Mouse (Mus musculus) CH12.LX (cell line): ENCODE data around the gene Pigm. TPM values are rescaled to one million over a fixed set of nuclear protein-coding genes. Genes with fewer than 3 reads are reported as not detected.

Source experiments
- DNase-seq: peaks from one replicate; pipeline ENCODE4 v3.0.0-alpha.2; 2013; ENCODE audit errors: extremely low read depth
- H3K27ac ChIP-seq: 2 replicates; pipeline ENCODE4 v1.5.1; 2012; ENCODE audit warnings: low read depth, mild to moderate bottlenecking, control low read depth, moderate library complexity; ENCODE audit not compliant: insufficient read depth
- H3K27me3 ChIP-seq: replicated peaks from 2 replicates; pipeline ENCODE3; 2012; ENCODE audit warnings: inconsistent platforms
- H3K36me3 ChIP-seq, 2 experiments: replicated peaks in 1 of 2; 2 replicates each; pipeline versions ENCODE3 to v1.6.1; 2012; ENCODE audit warnings: inconsistent platforms in 1 of 2, low read length in 1 of 2, mild to moderate bottlenecking in 1 of 2, mixed read lengths in 1 of 2, moderate library complexity in 1 of 2; ENCODE audit not compliant: control insufficient read depth in 1 of 2, insufficient read depth in 1 of 2
- H3K4me1 ChIP-seq, 2 experiments: 2 replicates each; pipeline ENCODE4 v1.6.1; 2012; ENCODE audit warnings: inconsistent platforms in 1 of 2, moderate library complexity in 1 of 2; ENCODE audit not compliant: insufficient read depth in 2 of 2, control insufficient read depth in 1 of 2
- H3K4me2 ChIP-seq: 2 replicates; pipeline ENCODE4 v1.6.1; 2012; ENCODE audit warnings: low read depth, mild to moderate bottlenecking, control low read depth; ENCODE audit not compliant: poor library complexity, insufficient read depth, severe bottlenecking
- H3K4me3 ChIP-seq, 3 experiments: fragments of 150-350 bp in 1 of 3; sonication (generic) in 1 of 3; replicated peaks in 1 of 3; 2 replicates each; pipeline versions ENCODE3 to v1.5.1; 2011 to 2012; ENCODE audit warnings: low read depth in 2 of 3, low read length in 2 of 3, mild to moderate bottlenecking in 2 of 3, moderate library complexity in 2 of 3, control low read depth in 1 of 3, improper control_type of control experiment in 1 of 3, inconsistent platforms in 1 of 3, mixed read lengths in 1 of 3; ENCODE audit not compliant: poor library complexity in 1 of 3
- H3K79me2 ChIP-seq: replicated peaks from 2 replicates; pipeline ENCODE4 v1.6.1; 2012; ENCODE audit warnings: mild to moderate bottlenecking, moderate library complexity; ENCODE audit not compliant: control insufficient read depth, poor library complexity, insufficient read depth, severe bottlenecking; ENCODE audit errors: extremely low read depth
- H3K9ac ChIP-seq: 2 replicates; pipeline ENCODE4 v1.6.1; 2012; ENCODE audit warnings: low read depth, mild to moderate bottlenecking, control low read depth, moderate library complexity; ENCODE audit not compliant: insufficient read depth
- H3K9me3 ChIP-seq: replicated peaks from 2 replicates; pipeline ENCODE3; 2012; ENCODE audit warnings: low read length, inconsistent platforms, mixed read lengths
- BHLHE40 ChIP-seq: IDR thresholded peaks from 2 replicates; pipeline ENCODE4 v1.6.1; 2011; ENCODE audit warnings: mild to moderate bottlenecking, low read depth, low read length, improper control_type of control experiment
- CHD1 ChIP-seq: IDR thresholded peaks from 2 replicates; pipeline ENCODE4 v1.6.1; 2012; ENCODE audit warnings: low read depth, low read length, improper control_type of control experiment, inconsistent platforms
- CHD2 ChIP-seq: IDR thresholded peaks from 2 replicates; pipeline ENCODE4 v1.6.1; 2011; ENCODE audit warnings: low read length, improper control_type of control experiment
- CTCF ChIP-seq, 2 experiments: IDR thresholded peaks in 1 of 2; conservative IDR thresholded peaks in 1 of 2; 2 replicates each; pipeline ENCODE4 v1.5.1; 2011 to 2012; ENCODE audit warnings: low read depth in 2 of 2, low read length in 2 of 2, improper control_type of control experiment in 1 of 2, inconsistent platforms in 1 of 2, mild to moderate bottlenecking in 1 of 2, moderate library complexity in 1 of 2
- E2F4 ChIP-seq: IDR thresholded peaks from 2 replicates; pipeline ENCODE4 v1.6.1; 2011; ENCODE audit warnings: low read depth, low read length, improper control_type of control experiment; ENCODE audit not compliant: insufficient replicate concordance
- ELF1 ChIP-seq: IDR thresholded peaks from 2 replicates; pipeline ENCODE4 v1.6.1; 2014; ENCODE audit warnings: low read depth, mild to moderate bottlenecking, inconsistent platforms, low read length, improper control_type of control experiment
- EP300 ChIP-seq: IDR thresholded peaks from 2 replicates; pipeline ENCODE4 v1.6.1; 2011; ENCODE audit warnings: low read length, improper control_type of control experiment
- ETS1 ChIP-seq: conservative IDR thresholded peaks from 2 replicates; pipeline ENCODE4 v1.6.1; 2012; ENCODE audit warnings: low read depth, mild to moderate bottlenecking, inconsistent platforms, low read length, improper control_type of control experiment, moderate library complexity
- GABPA ChIP-seq: IDR thresholded peaks from 2 replicates; pipeline ENCODE4 v1.6.1; 2012; ENCODE audit warnings: low read depth, low read length, improper control_type of control experiment, inconsistent platforms; ENCODE audit not compliant: insufficient replicate concordance
- HCFC1 ChIP-seq: IDR thresholded peaks from 2 replicates; pipeline ENCODE4 v1.6.1; 2012; ENCODE audit warnings: low read depth, mild to moderate bottlenecking, inconsistent platforms, low read length, improper control_type of control experiment
- IRF4 ChIP-seq: IDR thresholded peaks from 2 replicates; pipeline ENCODE4 v1.6.1; 2014; ENCODE audit warnings: low read depth, mild to moderate bottlenecking, inconsistent platforms, low read length, improper control_type of control experiment
- JUN ChIP-seq: IDR thresholded peaks from 2 replicates; pipeline ENCODE4 v1.6.1; 2011; ENCODE audit warnings: low read depth, mild to moderate bottlenecking, low read length, improper control_type of control experiment, moderate library complexity; ENCODE audit not compliant: insufficient read depth
- JUND ChIP-seq: conservative IDR thresholded peaks from 2 replicates; pipeline ENCODE4 v1.6.1; 2011; ENCODE audit warnings: low read depth, low read length, improper control_type of control experiment
- KAT2A ChIP-seq: IDR thresholded peaks from 2 replicates; pipeline ENCODE4 v1.6.1; 2012; ENCODE audit warnings: low read length, improper control_type of control experiment, inconsistent platforms; ENCODE audit not compliant: insufficient replicate concordance
- MAFK ChIP-seq: IDR thresholded peaks from 2 replicates; pipeline ENCODE4 v1.6.1; 2011; ENCODE audit warnings: low read length, improper control_type of control experiment; ENCODE audit not compliant: insufficient replicate concordance
- MAX ChIP-seq: IDR thresholded peaks from 2 replicates; pipeline ENCODE4 v1.6.1; 2011; ENCODE audit warnings: low read length, improper control_type of control experiment
- MAZ ChIP-seq: IDR thresholded peaks from 2 replicates; pipeline ENCODE4 v1.6.1; 2012; ENCODE audit warnings: low read depth, mild to moderate bottlenecking, inconsistent platforms, low read length, improper control_type of control experiment, moderate library complexity
- MEF2A ChIP-seq: IDR thresholded peaks from 2 replicates; pipeline ENCODE4 v1.6.1; 2014; ENCODE audit warnings: low read depth, mild to moderate bottlenecking, inconsistent platforms, low read length, improper control_type of control experiment, borderline replicate concordance
- MXI1 ChIP-seq: IDR thresholded peaks from 2 replicates; pipeline ENCODE4 v1.6.1; 2011; ENCODE audit warnings: mild to moderate bottlenecking, low read depth, low read length, improper control_type of control experiment
- MYC ChIP-seq: IDR thresholded peaks from 2 replicates; pipeline ENCODE4 v1.6.1; 2011; ENCODE audit warnings: low read depth, mild to moderate bottlenecking, improper control_type of control experiment, low read length
- NELFE ChIP-seq: IDR thresholded peaks from 2 replicates; pipeline ENCODE4 v1.6.1; 2011; ENCODE audit warnings: low read depth, low read length, improper control_type of control experiment
- NRF1 ChIP-seq: IDR thresholded peaks from 2 replicates; pipeline ENCODE4 v1.6.1; 2014; ENCODE audit warnings: low read depth, mild to moderate bottlenecking, inconsistent platforms, low read length, improper control_type of control experiment, moderate library complexity
- PAX5 ChIP-seq: IDR thresholded peaks from 2 replicates; pipeline ENCODE4 v1.6.1; 2012; ENCODE audit warnings: low read length, inconsistent platforms, mixed read lengths
- POLR2A ChIP-seq: IDR thresholded peaks from 2 replicates; pipeline ENCODE4 v1.6.1; 2011; ENCODE audit warnings: low read depth, mild to moderate bottlenecking, improper control_type of control experiment, low read length
- POLR2AphosphoS2 ChIP-seq: IDR thresholded peaks from 2 replicates; pipeline ENCODE4 v1.6.1; 2011; ENCODE audit warnings: low read depth, low read length, improper control_type of control experiment
- RAD21 ChIP-seq: IDR thresholded peaks from 2 replicates; pipeline ENCODE4 v1.6.1; 2011; ENCODE audit warnings: low read depth, mild to moderate bottlenecking, low read length, improper control_type of control experiment, moderate library complexity
- RCOR1 ChIP-seq: conservative IDR thresholded peaks from 2 replicates; pipeline ENCODE4 v1.6.1; 2012; ENCODE audit warnings: low read depth, mild to moderate bottlenecking, inconsistent platforms, low read length, improper control_type of control experiment
- SIN3A ChIP-seq: IDR thresholded peaks from 2 replicates; pipeline ENCODE4 v1.6.1; 2012; ENCODE audit warnings: low read length, improper control_type of control experiment, inconsistent platforms
- SMC3 ChIP-seq: IDR thresholded peaks from 2 replicates; pipeline ENCODE4 v1.6.1; 2011; ENCODE audit warnings: low read depth, low read length, improper control_type of control experiment
- TBP ChIP-seq: conservative IDR thresholded peaks from 2 replicates; pipeline ENCODE4 v1.6.1; 2011; ENCODE audit warnings: low read depth, low read length, improper control_type of control experiment
- TCF12 ChIP-seq: IDR thresholded peaks from 2 replicates; pipeline ENCODE4 v1.6.1; 2014; ENCODE audit warnings: low read depth, mild to moderate bottlenecking, inconsistent platforms, low read length, improper control_type of control experiment
- UBTF ChIP-seq: IDR thresholded peaks from 2 replicates; pipeline ENCODE4 v1.6.1; 2012; ENCODE audit warnings: low read depth, mild to moderate bottlenecking, inconsistent platforms, low read length, improper control_type of control experiment, moderate library complexity
- USF1 ChIP-seq: IDR thresholded peaks from 2 replicates; pipeline ENCODE4 v1.6.1; 2014; ENCODE audit warnings: low read depth, mild to moderate bottlenecking, inconsistent platforms, low read length, improper control_type of control experiment
- USF2 ChIP-seq: conservative IDR thresholded peaks from 2 replicates; pipeline ENCODE4 v1.6.1; 2011; ENCODE audit warnings: low read depth, low read length, improper control_type of control experiment
- ZC3H11A ChIP-seq: IDR thresholded peaks from 2 replicates; pipeline ENCODE4 v1.6.1; 2012; ENCODE audit warnings: low read depth, mild to moderate bottlenecking, inconsistent platforms, low read length, improper control_type of control experiment
- ZKSCAN1 ChIP-seq: IDR thresholded peaks from 2 replicates; pipeline ENCODE4 v1.6.1; 2012; ENCODE audit warnings: low read depth, inconsistent platforms, low read length, improper control_type of control experiment, borderline replicate concordance
- ZMIZ1 ChIP-seq: IDR thresholded peaks from 2 replicates; pipeline ENCODE4 v1.6.1; 2012; ENCODE audit warnings: low read depth, mild to moderate bottlenecking, inconsistent platforms, low read length, improper control_type of control experiment
- ZNF384 ChIP-seq: IDR thresholded peaks from 2 replicates; pipeline ENCODE4 v1.6.1; 2012; ENCODE audit warnings: low read depth, low read length, improper control_type of control experiment, inconsistent platforms
- dilution Hi-C: fragments of 300-500 bp; cut with MboI; formaldehyde crosslinking; loops from 2 replicates; pipeline ENCODE4 v1.14.3; 2020; ENCODE audit warnings: low sequenced_read_pairs; ENCODE audit not compliant: extremely low pct_unique_long_range_greater_than_20kb, extremely low pct_ligation_motif_present
- in situ Hi-C: fragments of 300-500 bp; cut with MboI; formaldehyde crosslinking; loops from 3 replicates; pipeline ENCODE4 v1.14.3; 2019; ENCODE audit warnings: low sequenced_read_pairs, low pct_ligation_motif_present, low pct_unique_long_range_greater_than_20kb, mixed read lengths
- polyA plus RNA-seq: library from polyadenylated mRNA; unstranded; fragments of >175 nt; gene quantifications from 2 replicates; pipeline ENCODE4 v1.2.1, GENCODE M21; 2012; ENCODE audit warnings: low read depth; ENCODE audit not compliant: insufficient read length
- total RNA-seq, 2 experiments: library from RNA; depleted of rRNA; stranded (reverse); fragments of 300-350 nt in 1 of 2; fragments of >200 nt in 1 of 2; gene quantifications; 2 replicates each; pipeline ENCODE4 v1.2.3; 2012 to 2014

The Pigm gene
- 8.6 and 9.5 TPM in 2 replicates for total RNA-seq (2012; rRNA removed)
- 13.8 and 14.3 TPM in 2 replicates for total RNA-seq (2014; rRNA removed)
- polyA plus RNA-seq, result 8.7 and 10.7 TPM in 2 replicates

- H3K36me3 ChIP-seq, result peaks cover 5 to 30% of the 10 kb centered on the region in 2 experiments
- TF ChIP-seq TBP, result peak; percentile 97
- 0 out of 2 replicates have a peak, but pooled peaks have one; percentile 2 for TF ChIP-seq RCOR1
- TF ChIP-seq IRF4, result peak; percentile 75; the same call in 1 of the 2 replicates
- TF ChIP-seq GABPA, result no peak; the same call in 1 of the 2 replicates
- TF ChIP-seq CHD1, result 0 out of 2 replicates have a peak, but pooled peaks have one; percentile 8
- TF ChIP-seq EP300, result no peak
- TF ChIP-seq SMC3, result no peak
- peak; percentile 60; the same call in 1 of the 2 replicates for TF ChIP-seq POLR2AphosphoS2
- no peak for TF ChIP-seq ZMIZ1
- TF ChIP-seq MAZ, result no peak
- no peak for TF ChIP-seq PAX5
- TF ChIP-seq ELF1, result peak; percentile 99
- no peak for TF ChIP-seq RAD21
- TF ChIP-seq MYC, result peak; percentile 56; the same call in 1 of the 2 replicates
- no peak for TF ChIP-seq BHLHE40
- TF ChIP-seq ZC3H11A, result no peak
- no peak for TF ChIP-seq MAFK
- no peak for TF ChIP-seq NRF1
- TF ChIP-seq JUN, result no peak
- TF ChIP-seq USF1, result no peak
- peak; percentile 11; the same call in 1 of the 2 replicates for TF ChIP-seq MAX
- peak; percentile 95 for TF ChIP-seq TCF12
- peak; percentile 56 for TF ChIP-seq ETS1
- peak; percentile 91 for TF ChIP-seq HCFC1
- TF ChIP-seq ZNF384, result no peak
- TF ChIP-seq POLR2A, result peak; percentile 95
- peak; percentile 89 for TF ChIP-seq CHD2
- peak; percentile 99 for TF ChIP-seq SIN3A
- TF ChIP-seq JUND, result no peak
- peak; percentile 75; the same call in 1 of the 2 replicates for TF ChIP-seq E2F4
- no peak for TF ChIP-seq USF2
- peak; percentile 93 for TF ChIP-seq KAT2A
- TF ChIP-seq MEF2A, result peak; percentile 68; the same call in 1 of the 2 replicates
- 0 out of 2 replicates have a peak, but pooled peaks have one; percentile 13 for TF ChIP-seq UBTF
- TF ChIP-seq MXI1, result no peak
- no peak for TF ChIP-seq ZKSCAN1
- TF ChIP-seq CTCF (conservative IDR thresholded peaks at IDR 0.05 in 1 of 2, IDR thresholded peaks at IDR 0.05 in 1 of 2; ENCODE audit: low read depth in 2 of 2, low read length in 2 of 2), result no peak
- TF ChIP-seq NELFE, result peak; percentile 88
- in situ Hi-C loops (no loop called here), dilution Hi-C loops (no loop called here)
- H3K79me2 ChIP-seq, result peaks cover 41% of the 10 kb centered on the region
- no peaks in the 10 kb centered on the region for H3K9me3 ChIP-seq
- H3K4me2 ChIP-seq, result peak within 1 kb of the TSS; percentile 100
- peak within 1 kb of the TSS; percentile 56 for H3K27ac ChIP-seq
- no peaks in the 10 kb centered on the region for H3K27me3 ChIP-seq
- peak within 1 kb of the TSS; percentile 77 for H3K9ac ChIP-seq
- H3K4me1 ChIP-seq, result peaks cover 0 to 42% of the 10 kb centered on the region in 2 experiments; a peak in 2 of 4 replicates
- DNase-seq, result peak; percentile 99
- peak within 1 kb of the TSS; percentile 78 to 96 (median 90) for H3K4me3 ChIP-seq
Measured at GRCm38 (mm10) chr1:172376198-172376667, at the start of gene Pigm. Pigm (plus strand) TSS chr1:172376546.
